Mouse (Mus musculus): ENCODE measurements around the gene Lrrc29. TPM values are rescaled to one million over a fixed set of nuclear protein-coding genes. Genes with fewer than 3 reads are reported as not detected.
A peak's percentile ranks its signal among the peaks of the same experiment; 100 is the strongest.

Gene Lrrc29
- total RNA-seq (2021), result 1 to 10 TPM; 3.6 to 4.1 TPM
- long read RNA-seq, experiment 1, partial matches to known transcripts, result 2 of 9 reads
- long read RNA-seq, experiment 1, other reads (novel, unspliced or antisense), result 7 of 9 reads
- long read RNA-seq, experiment 2, partial matches to known transcripts, result 2 of 9 reads
- long read RNA-seq, experiment 2, other reads (novel, unspliced or antisense), result 6 of 9 reads

DNA sequence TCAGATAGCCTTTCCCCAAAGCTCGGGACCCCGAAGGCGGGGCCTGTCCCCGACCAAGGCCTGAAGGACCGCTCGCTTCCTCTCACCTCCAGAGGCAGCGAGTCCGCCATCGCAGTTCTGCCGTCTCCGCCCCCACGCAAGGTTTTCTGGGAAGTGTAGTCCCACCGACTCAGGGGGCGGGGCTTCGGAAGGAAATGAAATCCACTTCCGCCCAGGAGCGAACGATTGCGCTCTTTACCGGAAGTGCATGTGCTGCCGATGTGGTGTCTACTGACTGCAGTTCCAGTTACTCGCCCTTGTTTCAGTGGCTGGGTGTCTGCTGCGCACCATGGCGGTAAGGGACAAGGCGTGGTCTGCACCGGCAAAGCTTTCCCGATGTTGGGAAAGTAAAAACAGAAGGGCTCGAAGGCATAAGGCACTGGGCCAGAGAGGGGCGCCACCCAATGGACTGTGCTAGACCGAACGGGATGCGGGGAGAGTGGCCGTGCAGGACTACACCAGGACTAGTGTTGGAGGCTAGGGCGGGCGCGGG lies at the start of gene Lrrc29, which contains the start of gene Tmem208:
Lrrc29 (minus strand) TSS at position 138 of the 532 bp plus-strand sequence.
Tmem208 (plus strand) TSS at position 214 of the 532 bp plus-strand sequence.
- peak; percentile 94 to 98 for DNase-seq (ENCODE audit: low spot score in 2 of 2)

DNA sequence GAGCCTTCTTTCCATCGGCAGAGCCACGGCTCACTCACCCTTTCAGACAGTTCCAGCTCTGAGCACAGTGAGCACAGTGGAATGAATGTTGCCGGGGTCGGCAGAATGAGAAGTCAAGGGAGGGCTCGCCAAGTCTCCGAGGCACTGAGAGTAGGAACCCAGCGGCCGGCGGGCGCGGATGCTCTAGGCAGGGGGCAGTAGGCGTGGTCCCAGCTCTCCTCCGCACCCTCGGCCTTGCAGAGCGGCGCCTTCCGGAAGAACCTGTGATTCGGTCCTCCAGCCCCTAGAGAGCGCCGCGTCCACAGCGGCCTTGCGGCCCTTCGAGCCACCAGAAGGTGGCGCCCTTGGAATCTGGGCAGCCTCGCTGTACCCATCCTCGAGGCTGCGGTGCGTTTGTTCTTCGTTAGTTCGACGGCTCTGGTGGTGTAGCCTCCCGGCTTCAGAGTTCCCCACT lies 48.5 kb upstream of the Lrrc29 start:
- no peak for DNase-seq (ENCODE audit: low spot score in 2 of 2)

DNA sequence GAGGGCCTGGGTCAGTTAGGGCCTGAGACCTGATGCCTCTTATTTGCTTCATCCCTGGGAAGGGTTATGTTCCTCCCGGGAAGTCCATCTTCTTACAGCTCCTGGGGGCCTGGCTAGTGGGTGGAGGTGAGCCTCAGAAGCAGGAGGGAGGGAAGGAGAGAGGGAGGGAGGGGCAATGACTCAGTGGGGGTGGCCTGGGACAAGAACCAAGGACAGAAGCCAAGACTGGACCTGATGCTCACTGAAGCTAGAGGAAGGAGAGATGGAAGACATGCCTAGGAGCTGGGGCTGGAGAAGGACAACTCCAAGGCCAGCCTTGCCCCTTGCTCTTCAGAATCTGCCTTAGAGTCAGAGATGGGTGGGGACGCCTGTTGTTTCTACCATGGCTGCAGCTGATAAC lies 47.0 kb upstream of the Lrrc29 start, which contains the start of gene Plekhg4:
Plekhg4 (plus strand) TSS at position 243 of the 400 bp plus-strand sequence.
- no peak for DNase-seq (ENCODE audit: low spot score in 2 of 2)

DNA sequence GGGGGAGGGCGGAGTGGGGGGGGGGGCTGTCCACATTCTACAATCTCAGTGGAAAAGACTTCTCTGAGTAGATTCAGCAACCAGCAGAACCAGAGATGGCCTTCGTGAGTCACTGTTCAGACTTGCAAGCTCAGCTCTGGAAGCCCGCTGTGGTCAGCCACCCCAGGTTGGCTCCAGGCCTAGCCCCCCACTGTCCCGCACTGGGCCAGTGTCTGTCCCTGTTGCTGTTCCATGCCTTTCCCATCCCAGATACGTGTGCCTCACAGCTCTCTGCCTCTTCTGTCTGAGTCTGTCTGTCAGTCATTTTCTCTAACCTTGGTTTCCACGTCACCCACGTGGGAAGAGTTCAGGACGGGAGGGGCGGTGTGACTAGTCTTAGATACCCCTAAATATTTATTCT lies 46.4 kb upstream of the Lrrc29 start:
- no peak for DNase-seq (ENCODE audit: low spot score in 2 of 2)

DNA sequence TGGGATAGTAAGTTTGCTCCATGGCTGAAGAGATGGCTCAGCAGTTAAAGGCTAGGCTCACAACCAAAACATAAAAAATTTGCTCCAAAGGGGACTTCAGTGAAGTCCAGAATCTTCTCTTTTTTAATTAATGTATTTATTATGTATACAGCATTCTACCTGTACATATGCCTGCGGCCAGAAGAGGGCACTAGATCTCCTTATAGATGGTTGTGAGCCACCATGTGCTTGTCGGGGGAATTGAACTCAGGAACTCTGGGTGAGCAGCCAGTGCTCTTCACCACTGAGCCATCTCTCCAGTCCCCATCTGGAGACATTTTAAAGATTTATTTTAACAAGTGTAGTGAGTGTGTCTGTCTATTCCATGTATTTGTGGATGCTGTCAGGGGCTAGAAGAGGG lies 41.0 kb upstream of the Lrrc29 start:
- no peak for DNase-seq (ENCODE audit: low spot score in 2 of 2)

DNA sequence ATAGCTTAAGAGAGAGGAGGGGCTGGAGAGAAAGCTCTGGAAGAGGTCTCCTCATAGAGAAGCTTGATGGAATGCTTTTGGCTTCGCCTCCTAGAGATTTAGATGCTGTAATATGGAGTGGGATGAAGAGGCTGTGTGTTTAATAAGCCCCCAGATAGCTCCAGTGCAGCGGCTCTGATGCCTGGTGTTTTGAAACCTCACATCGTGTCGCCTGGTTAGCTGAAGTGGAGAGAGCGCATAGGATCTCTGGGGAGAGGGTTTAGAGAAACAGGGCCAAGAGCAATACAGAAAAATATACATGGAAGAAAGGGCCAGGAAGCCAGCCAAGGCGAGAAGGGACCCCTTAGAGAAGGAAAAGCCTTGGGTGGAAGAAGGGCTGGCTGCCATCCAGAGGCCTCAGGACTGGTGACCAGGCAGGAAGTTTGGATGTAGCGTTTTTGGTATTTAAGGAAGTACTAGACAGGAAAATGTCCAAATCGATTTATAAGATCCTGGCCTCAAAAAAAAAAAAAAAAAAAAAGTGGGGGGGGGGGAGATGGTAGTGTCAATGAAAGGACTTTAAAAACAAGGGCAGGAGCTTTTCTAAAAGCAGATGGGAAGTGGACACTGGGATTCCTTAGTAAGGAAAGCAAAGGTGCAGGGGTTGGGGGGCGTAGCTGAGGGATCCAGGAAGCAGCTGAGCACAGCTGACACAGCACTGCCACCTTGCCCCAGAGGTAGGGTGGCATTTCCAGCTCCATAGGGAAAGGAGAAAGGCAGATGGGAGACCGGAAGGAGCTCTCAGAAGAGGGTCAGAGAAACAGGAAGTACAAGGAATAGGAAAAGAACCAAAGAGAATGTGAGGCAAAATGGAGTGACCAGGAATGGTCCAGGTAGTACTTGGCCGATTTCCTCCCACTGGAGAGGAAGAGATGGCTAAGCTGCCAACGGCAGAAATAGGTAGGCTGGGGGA lies 35.9 kb upstream of the Lrrc29 start:
- DNase-seq (ENCODE audit: low spot score in 2 of 2), result no peak

DNA sequence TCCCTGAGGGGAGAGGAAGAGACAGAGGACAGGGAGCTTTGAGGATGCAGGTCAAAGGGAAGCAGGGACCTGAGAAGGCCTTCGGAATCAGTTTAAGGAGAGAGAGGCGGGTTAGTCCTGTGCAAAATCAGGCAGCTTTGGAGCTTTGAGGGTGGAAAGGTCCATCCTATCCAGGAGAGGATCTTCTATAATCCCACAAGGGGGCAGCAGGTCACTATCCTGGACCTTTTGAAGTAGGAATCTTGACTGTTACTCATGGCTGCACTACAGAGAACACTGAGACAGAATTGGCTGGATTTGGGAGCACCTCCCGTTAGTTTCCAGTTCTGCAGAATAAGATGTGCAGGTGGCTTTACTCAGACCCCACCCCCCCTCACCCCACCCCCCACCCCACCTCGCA lies 33.6 kb upstream of the Lrrc29 start:
- DNase-seq (ENCODE audit: low spot score in 2 of 2), result no peak

DNA sequence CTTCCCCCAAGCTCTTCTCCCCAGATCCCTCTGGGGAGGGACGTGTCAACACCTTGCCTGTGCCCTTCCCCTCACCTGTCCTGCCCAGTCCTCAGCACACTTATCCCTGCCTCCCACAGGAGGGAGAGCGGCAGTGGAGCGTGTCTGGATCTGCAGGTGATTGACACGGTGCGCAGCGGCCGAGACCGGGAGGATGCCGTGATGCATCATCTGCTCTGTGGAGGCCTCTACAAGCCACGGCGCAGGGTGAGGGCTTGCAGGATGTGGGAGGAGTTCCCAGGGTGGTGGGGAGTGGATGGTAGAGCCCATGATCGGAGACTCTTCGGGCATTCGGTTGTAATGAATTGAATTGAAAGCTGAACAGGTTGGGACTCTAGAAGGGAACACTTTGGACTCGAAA lies 33.1 kb upstream of the Lrrc29 start:
- no peak for DNase-seq (ENCODE audit: low spot score in 2 of 2)

DNA sequence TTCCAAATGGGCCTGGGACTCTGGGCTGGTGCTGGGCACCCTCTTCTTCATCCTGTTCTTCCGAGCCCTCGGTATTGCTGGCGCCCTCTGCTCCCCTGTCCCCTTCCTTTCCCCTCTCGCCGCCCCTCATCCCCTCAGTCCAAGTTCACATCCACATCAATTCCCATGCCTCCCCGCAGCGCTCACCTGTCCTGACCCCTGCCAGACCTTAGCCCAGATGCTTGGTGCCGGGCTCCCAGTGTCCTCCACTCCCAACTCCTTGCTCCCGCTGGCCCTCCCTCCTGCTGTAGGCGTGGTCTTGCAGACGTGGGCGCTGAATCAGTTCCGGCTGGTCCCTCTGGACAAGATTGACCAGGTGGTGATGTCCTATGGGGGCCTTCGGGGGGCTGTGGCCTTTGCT lies 30.6 kb upstream of the Lrrc29 start:
- no peak for DNase-seq (ENCODE audit: low spot score in 2 of 2)

DNA sequence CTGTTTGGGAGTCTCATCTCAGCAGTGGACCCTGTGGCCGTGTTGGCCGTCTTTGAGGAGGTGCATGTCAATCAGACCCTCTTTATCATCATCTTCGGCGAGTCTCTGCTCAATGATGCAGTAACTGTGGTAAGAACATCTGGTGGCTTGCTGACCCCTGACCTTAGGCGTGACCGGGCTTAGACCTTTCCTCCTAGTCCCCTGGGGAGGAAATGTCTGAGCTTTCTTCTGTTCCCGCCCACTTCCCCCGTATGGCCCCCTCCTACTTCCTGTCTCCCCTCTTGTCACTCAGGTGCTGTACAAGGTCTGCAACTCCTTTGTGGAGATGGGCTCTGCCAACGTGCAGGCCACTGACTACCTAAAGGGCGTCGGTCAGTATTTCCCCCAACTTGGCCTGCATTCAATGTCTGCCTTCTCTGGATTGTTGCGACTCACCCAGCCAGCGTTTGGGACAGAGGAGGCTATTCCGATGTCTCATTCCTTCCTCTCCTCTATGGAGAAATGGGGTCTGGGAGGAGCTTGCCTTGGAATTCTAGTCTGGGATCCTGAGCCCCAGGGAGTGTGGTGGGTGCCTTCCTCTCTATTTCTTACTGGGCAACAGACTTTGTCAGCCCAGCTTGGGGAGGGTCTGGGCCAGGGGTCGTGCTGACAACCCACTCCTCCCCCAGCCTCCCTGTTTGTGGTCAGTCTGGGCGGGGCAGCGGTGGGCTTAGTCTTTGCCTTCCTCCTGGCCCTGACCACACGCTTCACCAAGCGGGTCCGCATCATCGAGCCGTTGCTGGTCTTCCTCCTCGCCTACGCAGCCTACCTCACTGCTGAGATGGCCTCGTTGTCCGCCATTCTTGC lies 29.3 kb upstream of the Lrrc29 start:
- no peak for DNase-seq (ENCODE audit: low spot score in 2 of 2)

DNA sequence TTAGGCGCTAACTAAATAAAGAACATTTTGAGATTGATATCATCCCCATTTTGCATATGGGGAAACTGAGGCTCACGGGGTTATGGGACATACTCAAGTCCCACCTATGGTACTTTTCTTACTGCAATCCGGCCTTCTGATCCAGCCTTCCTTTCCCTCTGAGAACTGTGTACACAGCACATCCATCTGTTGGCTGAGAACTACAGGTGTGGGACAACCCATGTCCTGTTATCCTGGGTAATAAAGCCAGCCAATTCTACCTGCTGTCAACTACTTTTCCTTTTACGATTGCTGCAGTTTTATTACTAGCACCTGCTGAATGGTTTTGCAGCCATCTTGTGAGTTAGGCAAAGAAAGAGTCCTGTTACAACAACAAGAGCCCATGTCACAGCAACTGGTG lies 28.5 kb upstream of the Lrrc29 start:
- no peak for DNase-seq (ENCODE audit: low spot score in 2 of 2)

DNA sequence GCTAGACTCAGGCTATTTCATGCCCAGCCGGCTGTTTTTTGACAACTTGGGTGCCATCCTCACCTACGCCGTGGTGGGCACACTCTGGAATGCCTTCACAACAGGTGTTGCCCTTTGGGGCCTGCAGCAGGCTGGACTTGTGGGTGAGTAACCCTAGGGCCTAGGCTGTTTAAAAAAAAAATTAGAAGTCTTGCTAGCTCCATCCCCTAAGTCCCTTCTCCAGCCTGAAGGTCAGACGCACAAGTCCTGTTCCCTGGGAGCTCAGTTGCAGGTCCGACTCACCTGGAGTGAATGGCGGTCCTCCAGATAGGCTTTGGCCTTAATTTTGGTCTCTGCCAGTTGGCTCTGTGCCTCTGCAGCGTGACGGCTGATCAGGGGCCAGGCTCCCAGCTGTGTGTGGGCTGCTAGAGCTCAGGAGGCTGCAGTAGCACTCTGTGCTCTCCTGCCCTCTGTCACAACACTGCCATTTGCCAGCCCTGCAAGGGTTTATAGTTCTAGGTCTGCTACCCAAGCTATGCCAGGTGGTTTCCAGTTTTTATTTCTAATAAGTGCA lies 27.6 kb upstream of the Lrrc29 start:
- no peak for DNase-seq (ENCODE audit: low spot score in 2 of 2)

DNA sequence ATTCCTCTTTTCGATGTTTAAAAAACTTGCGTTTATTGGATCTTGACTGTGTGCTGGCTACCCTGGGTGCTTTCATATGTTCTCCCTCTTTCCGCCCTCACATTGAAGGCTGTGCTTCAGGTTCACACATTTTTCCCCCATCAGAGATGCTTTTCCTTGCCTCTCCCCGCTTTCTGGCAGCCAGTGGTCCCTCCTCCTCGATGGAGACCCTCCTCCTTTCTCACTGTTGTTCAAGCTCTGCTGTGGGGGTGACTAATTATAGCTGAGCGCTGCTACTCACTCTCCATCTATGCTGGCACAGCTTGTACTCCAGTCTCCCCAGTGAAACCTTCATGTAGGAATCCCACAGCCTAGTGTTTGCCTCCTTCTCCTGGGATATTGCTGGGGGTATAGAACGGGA lies 24.1 kb upstream of the Lrrc29 start:
- DNase-seq (ENCODE audit: low spot score in 2 of 2), result no peak

DNA sequence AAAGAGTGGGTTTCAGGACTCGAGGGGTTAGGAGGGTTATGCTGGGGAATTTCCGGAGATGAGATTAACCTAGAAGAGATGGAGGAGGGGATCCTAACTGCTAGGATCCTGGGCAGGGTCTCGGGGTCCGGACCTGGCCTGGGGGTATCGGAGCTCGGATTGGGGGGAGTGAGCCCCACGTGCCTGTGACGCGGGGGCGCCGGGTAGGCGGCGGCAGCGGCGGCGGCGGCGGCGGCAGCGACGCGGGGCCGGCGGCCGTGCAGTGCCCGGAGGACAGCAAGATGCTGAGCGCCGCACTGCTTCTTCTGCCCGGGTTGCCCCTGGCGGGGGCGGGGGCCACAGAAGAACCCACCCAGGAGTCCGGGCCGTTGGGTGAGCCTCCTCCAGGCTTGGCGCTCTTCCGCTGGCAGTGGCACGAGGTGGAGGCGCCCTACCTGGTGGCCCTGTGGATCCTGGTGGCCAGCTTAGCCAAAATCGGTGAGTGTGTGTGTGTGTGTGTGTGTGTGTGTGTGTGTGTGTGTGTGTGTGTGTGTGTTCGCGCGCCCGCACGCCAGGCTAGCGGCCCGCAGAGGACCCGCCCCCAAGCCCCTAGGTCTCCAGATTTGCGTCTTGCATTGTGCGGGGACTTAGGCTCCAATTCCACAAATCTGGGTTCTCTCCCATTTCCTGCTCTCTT lies 23.2 kb upstream of the Lrrc29 start:
- no peak for DNase-seq (ENCODE audit: low spot score in 2 of 2)

DNA sequence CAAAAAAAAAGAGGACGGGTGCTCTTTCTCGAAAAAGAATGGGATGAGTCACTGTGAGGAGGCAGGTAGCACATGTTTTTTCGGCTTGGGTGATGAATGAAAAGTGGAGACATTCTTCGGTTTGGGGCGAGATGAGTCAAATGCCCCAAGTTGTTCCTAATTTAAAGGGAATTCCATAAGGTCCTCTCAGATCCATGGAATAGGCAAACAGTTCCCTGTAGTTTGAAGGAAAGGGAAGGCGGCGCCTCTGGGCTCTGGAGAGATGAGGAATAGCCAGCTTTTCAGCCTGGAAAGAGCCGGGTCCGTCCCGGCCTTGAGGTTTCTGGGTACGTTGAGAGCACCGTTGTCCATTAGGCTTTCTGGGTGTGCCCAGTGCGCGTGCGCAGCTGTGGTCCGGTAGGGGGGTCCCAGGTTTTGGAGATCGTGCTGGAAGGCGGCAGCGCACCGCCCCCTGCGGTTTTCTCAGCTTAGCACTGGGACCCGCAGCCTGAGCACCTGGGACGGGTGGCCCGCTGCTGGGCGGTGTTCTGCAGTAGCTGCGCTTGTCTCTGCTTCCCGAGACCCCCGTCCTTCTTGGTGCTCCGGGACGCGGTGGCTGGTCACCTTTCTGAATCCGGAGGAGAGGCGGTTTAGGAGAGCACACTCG lies 22.5 kb upstream of the Lrrc29 start, which contains the start of gene Slc9a5:
Slc9a5 (plus strand) TSS at position 394 of the 646 bp plus-strand sequence.
- DNase-seq (ENCODE audit: low spot score in 2 of 2), result peak in 1 of 2 experiments; percentile 47

DNA sequence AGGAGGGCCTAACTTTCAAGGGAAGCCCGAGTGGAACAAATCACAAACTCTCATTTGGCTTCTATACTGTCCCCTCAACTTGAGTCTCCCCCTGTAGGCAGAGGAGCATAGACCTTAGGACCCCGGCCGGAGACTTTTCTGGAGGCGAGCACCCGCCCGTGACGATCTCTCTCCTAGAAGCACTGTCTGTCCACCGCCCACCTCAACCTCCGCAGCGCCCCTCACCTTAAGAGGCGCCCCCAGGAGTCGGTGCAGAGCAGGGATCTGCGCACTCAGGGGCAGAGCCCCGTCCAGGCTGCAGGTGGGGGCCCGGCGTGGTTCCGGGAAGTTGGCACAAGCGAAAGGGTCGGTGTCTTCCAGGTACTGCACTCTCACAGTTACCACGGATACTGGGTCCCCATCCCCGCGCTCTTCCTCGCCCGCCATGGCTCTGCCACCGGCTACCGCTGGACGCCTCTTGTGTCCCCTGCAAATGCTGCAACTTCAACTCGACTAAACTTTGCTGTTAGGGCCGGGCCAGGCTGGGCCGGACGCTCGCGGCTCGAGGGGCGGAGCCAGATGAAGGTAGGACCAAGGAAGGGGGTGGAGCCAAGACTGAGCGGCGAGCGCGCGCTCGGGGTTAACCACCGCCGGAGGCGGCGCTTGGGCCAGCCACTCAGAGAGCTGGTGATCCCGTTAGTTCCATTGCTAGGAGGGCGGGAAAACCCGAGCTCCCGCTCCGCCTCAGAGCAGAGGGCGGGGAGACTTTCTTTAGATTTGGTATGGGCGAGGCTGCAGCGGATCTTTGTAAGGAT lies 21.5 kb upstream of the Lrrc29 start, which contains the start of gene Fhod1:
Fhod1 (minus strand) TSS at position 526 of the 794 bp plus-strand sequence.
- DNase-seq (ENCODE audit: low spot score in 2 of 2), result peak; percentile 83 to 92

DNA sequence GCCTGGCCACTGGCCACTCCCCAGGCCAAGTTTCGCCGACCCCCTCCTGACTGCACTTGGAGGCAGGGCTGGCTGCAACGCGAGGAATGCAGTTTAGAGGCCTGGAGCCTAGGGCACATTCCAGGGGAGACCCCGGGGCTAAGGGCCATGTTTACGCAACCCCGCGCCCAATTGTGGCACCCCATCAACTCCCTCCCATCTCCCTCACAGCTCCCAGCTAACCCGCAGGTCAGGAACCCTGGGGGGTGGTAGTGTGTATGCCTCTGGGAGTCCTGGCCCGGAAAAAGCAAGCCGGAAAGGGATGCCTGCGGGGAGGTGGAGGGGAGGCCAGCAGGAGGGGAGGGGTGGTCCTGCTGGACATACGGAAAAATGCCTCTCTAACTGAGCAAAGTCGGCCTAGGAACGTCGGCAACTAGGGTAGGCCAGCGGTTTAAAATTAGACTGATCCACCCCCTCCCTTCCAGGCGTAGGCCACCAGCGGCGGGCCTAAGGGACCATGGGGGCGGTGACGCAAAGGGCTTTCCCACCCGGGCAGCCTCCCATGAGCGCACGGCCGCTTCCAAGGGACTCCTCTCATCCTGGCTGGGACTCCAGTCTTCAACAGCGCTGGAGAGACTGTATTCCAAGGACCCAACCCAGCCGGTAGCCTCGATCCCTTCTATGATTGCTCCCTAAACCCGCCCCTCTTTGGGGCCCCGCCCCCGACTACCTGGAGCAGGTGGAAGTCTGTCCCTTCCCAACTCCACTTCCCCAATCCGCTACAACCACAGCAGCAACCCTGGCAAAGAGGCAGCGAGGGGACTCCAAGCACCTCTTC lies 20.7 kb upstream of the Lrrc29 start:
- DNase-seq (ENCODE audit: low spot score in 2 of 2), result peak; percentile 62 to 74
